ENCODE assay signal across 1 mouse cellular context in genomic region chr3:153452299-153452996, GRCm38 (mm10).
TF ChIP-seq lines count a peak whose summit lies in the region.

No protein-coding gene starts in this region.

TF ChIP-seq in CH12.LX, 34 proteins besides CTCF, POLR2A, EP300 and RAD21 (continued from another document):
- TF ChIP-seq ZMIZ1 (IDR thresholded peaks at IDR 0.05; ENCODE audit: low read depth, low read length) (peak; percentile 83; the same call in 1 of the 2 replicates), TBP (conservative IDR thresholded peaks at IDR 0.05; ENCODE audit: low read depth, low read length) (peak; percentile 97), ELF1 (IDR thresholded peaks at IDR 0.05; ENCODE audit: low read depth, low read length) (peak; percentile 76), ZNF384 (IDR thresholded peaks at IDR 0.05; ENCODE audit: low read depth, low read length) (no peak), USF1 (IDR thresholded peaks at IDR 0.05; ENCODE audit: low read depth, low read length) (no peak), RCOR1 (conservative IDR thresholded peaks at IDR 0.05; ENCODE audit: low read depth, low read length) (peak; percentile 98), ZKSCAN1 (IDR thresholded peaks at IDR 0.05; ENCODE audit: borderline replicate concordance, low read depth, low read length) (no peak), CHD1 (IDR thresholded peaks at IDR 0.05; ENCODE audit: low read depth, low read length) (peak; percentile 23; the same call in 1 of the 2 replicates), ETS1 (conservative IDR thresholded peaks at IDR 0.05; ENCODE audit: low read depth, low read length) (peak; percentile 93), JUND (conservative IDR thresholded peaks at IDR 0.05; ENCODE audit: low read depth, low read length) (peak; percentile 91), PAX5 (IDR thresholded peaks at IDR 0.05; ENCODE audit: low read length) (no peak), SMC3 (IDR thresholded peaks at IDR 0.05; ENCODE audit: low read depth, low read length) (peak; percentile 17), USF2 (conservative IDR thresholded peaks at IDR 0.05; ENCODE audit: low read depth, low read length) (no peak), MAFK (IDR thresholded peaks at IDR 0.05; ENCODE audit: insufficient replicate concordance, low read length) (peak; percentile 94), BHLHE40 (IDR thresholded peaks at IDR 0.05; ENCODE audit: low read depth, low read length) (peak; percentile 71), SIN3A (IDR thresholded peaks at IDR 0.05; ENCODE audit: low read length) (peak; percentile 79; the same call in 1 of the 2 replicates), MAX (IDR thresholded peaks at IDR 0.05; ENCODE audit: low read length) (peak; percentile 68), POLR2AphosphoS2 (IDR thresholded peaks at IDR 0.05; ENCODE audit: low read depth, low read length) (peak; percentile 56; the same call in 1 of the 2 replicates), UBTF (IDR thresholded peaks at IDR 0.05; ENCODE audit: low read depth, low read length) (no peak; the same call in 1 of the 2 replicates), E2F4 (IDR thresholded peaks at IDR 0.05; ENCODE audit: insufficient replicate concordance, low read depth, low read length) (0 out of 2 replicates have a peak, but pooled peaks have one; percentile 5), HCFC1 (IDR thresholded peaks at IDR 0.05; ENCODE audit: low read depth, low read length) (no peak; the same call in 1 of the 2 replicates), MAZ (IDR thresholded peaks at IDR 0.05; ENCODE audit: low read depth, low read length) (no peak), MYC (IDR thresholded peaks at IDR 0.05; ENCODE audit: low read depth, low read length) (no peak; the same call in 1 of the 2 replicates), MEF2A (IDR thresholded peaks at IDR 0.05; ENCODE audit: borderline replicate concordance, low read depth, low read length) (peak; percentile 94), TCF12 (IDR thresholded peaks at IDR 0.05; ENCODE audit: low read depth, low read length) (peak; percentile 88), JUN (IDR thresholded peaks at IDR 0.05; ENCODE audit: insufficient read depth, low read depth, low read length) (peak; percentile 88), NRF1 (IDR thresholded peaks at IDR 0.05; ENCODE audit: low read depth, low read length) (no peak), KAT2A (IDR thresholded peaks at IDR 0.05; ENCODE audit: insufficient replicate concordance, low read length) (0 out of 2 replicates have a peak, but pooled peaks have one; percentile 44)
